Mouse (Mus musculus): ENCODE measurements at regions not wholly inside any gene's neighbourhood (a gene's known extent, or its start where the extent isn't known, plus 50 kb on each side); places are given as distances from the start of the nearest gene placed in this dataset.

DNA sequence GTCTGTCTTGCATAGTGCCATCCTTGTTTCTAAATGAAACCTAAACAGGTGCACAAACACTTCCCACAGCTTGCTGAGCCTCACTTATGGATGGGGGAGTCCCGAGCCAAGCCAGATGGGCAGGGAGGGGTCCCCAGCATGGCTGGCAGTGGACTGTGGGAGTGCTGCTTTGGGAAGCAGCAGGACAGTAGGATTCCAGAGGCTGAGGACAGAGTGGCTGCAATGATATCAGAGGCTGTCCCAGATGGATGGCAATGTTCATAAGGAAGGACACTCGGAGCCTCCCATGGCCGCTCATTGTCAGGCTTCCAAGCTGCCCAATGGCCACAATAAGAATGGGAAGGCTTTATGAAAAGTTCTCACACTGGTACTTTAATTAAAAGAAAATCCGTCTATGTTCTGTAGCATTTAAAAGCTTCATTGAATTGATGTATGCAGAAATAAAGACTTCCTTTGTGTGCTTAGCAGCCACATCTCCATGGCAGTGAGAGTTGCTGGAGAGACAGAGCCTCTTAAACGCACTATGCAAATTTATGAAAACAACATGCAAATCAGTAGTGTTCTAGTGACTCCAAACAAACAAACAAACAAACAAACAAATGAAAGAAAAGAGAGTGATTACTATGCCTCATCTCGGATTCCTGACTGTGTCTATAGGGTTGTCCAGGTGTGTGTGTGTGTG, 287.2 kb upstream of the Kif2a start:
- Histone ChIP-seq H3K4me3 (ENCODE audit: control insufficient read depth in 1 of 2, insufficient read depth in 1 of 2, low read depth in 2 of 2, low read length in 2 of 2) (no peak overlapping the region), H3K9me3 (replicated peaks; ENCODE audit: insufficient read depth, low read length) (no peaks in the 10 kb centered on the region), H3K9ac (ENCODE audit: control insufficient read depth, low read depth, low read length, poor library complexity, severe bottlenecking) (no peak overlapping the region), H3K36me3 (ENCODE audit: control insufficient read depth in 1 of 2, insufficient read depth in 2 of 2, low read length in 2 of 2) (no peaks in the 10 kb centered on the region), H3K4me1 (ENCODE audit: control insufficient read depth in 1 of 2, insufficient read depth in 2 of 2, low read length in 2 of 2) (no peaks in the 10 kb centered on the region), H3K27ac (ENCODE audit: control insufficient read depth, low read depth, low read length) (no peak overlapping the region), H3K79me2 (ENCODE audit: control insufficient read depth, insufficient read depth, low read length, poor library complexity) (no peaks in the 10 kb centered on the region), H3K27me3 (ENCODE audit: control insufficient read depth in 1 of 2, insufficient read depth in 2 of 2, low read length in 2 of 2) (peaks cover 6% of the 10 kb centered on the region in 2 experiments)
- TF ChIP-seq ZMIZ1 (IDR thresholded peaks at IDR 0.05; ENCODE audit: low read depth, low read length): no peak
- TF ChIP-seq MYC (IDR thresholded peaks at IDR 0.05; ENCODE audit: low read depth, low read length): no peak
- TF ChIP-seq POLR2AphosphoS2 (IDR thresholded peaks at IDR 0.05; ENCODE audit: low read length): no peak
- no peak for TF ChIP-seq MAX (IDR thresholded peaks at IDR 0.05; ENCODE audit: low read length)
- no peak for TF ChIP-seq EP300 (IDR thresholded peaks at IDR 0.05; ENCODE audit: low read depth in 1 of 2, low read length in 2 of 2)
- TF ChIP-seq NRF1 (IDR thresholded peaks at IDR 0.05; ENCODE audit: insufficient read depth, low read depth, low read length, poor library complexity, severe bottlenecking): no peak
- no peak for DNase-seq (ENCODE audit: low read depth, low spot score)

DNA sequence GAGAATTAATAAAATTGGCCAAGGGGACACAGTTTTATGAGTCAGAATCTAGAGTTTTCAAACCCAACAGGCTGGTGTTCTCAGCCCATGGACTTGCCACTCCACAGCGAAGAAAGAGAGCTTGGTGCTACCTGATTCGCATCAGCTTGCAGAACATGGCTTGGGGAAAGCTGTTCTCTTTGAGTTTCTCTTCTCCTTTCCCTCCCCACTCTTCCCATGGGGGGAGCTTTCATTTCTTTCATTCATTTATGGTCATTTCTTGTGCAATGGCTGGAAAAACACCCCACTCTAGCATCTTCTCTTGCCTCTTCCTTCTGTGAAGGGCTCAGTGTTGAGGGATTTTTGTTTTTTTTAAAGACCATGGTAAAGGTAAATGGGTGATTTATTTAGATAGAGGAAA, 286.5 kb upstream of the Kif2a start:
- peaks cover 3 to 5% of the 10 kb centered on the region in 2 experiments for H3K27me3 ChIP-seq (ENCODE audit: control insufficient read depth in 1 of 2, insufficient read depth in 2 of 2, low read length in 2 of 2)
- no peaks in the 10 kb centered on the region for H3K79me2 ChIP-seq (ENCODE audit: control insufficient read depth, insufficient read depth, low read length, poor library complexity)
- no peak for TF ChIP-seq GABPA (IDR thresholded peaks at IDR 0.05; ENCODE audit: low read depth, low read length)
- no peak overlapping the region for H3K27ac ChIP-seq (ENCODE audit: control insufficient read depth, low read depth, low read length)
- no peaks in the 10 kb centered on the region for H3K36me3 ChIP-seq (ENCODE audit: control insufficient read depth in 1 of 2, insufficient read depth in 2 of 2, low read length in 2 of 2)
- no peak overlapping the region for H3K9ac ChIP-seq (ENCODE audit: control insufficient read depth, low read depth, low read length, poor library complexity, severe bottlenecking)
- no peaks in the 10 kb centered on the region for H3K4me1 ChIP-seq (ENCODE audit: control insufficient read depth in 1 of 2, insufficient read depth in 2 of 2, low read length in 2 of 2)
- no peak overlapping the region for H3K4me3 ChIP-seq (ENCODE audit: control insufficient read depth in 1 of 2, insufficient read depth in 1 of 2, low read depth in 2 of 2, low read length in 2 of 2)
- no peak for DNase-seq (ENCODE audit: low read depth, low spot score)
- no peaks in the 10 kb centered on the region for H3K9me3 ChIP-seq (replicated peaks; ENCODE audit: insufficient read depth, low read length)

DNA sequence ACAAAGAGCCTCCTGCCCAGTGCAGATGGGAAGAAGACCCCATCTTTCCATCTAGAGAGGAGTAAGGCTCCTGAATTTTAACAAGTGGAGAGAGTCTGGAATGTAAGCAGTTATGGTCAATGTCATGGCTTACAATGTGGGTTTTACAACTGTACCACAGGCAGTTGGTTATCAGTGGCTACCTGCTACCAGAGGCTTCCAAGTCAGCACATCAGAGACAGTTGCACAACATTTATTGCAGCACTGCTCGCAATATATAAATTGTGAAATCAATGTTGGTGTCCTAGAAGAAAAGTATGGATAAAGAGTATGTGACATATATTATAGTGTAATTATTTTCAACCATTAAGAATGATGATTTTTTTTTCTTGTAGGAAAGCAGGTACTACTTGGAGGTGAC, 285.0 kb upstream of the Kif2a start:
- no peaks in the 10 kb centered on the region for H3K4me1 ChIP-seq (ENCODE audit: control insufficient read depth in 1 of 2, insufficient read depth in 2 of 2, low read length in 2 of 2)
- H3K27ac ChIP-seq (ENCODE audit: control insufficient read depth, low read depth, low read length): no peak overlapping the region
- H3K9ac ChIP-seq (ENCODE audit: control insufficient read depth, low read depth, low read length, poor library complexity, severe bottlenecking): no peak overlapping the region
- no peak for TF ChIP-seq GATA1 (IDR thresholded peaks at IDR 0.05; ENCODE audit: low read depth, low read length)
- no peak for TF ChIP-seq RAD21 (IDR thresholded peaks at IDR 0.05; ENCODE audit: low read depth, low read length)
- no peak for TF ChIP-seq ELF1 (IDR thresholded peaks at IDR 0.05; ENCODE audit: low read depth, low read length)
- no peak for TF ChIP-seq TCF12 (IDR thresholded peaks at IDR 0.05; ENCODE audit: low read depth, low read length)
- TF ChIP-seq POLR2A (IDR thresholded peaks at IDR 0.05; ENCODE audit: control insufficient read depth in 1 of 2, insufficient read depth in 1 of 2, low read depth in 1 of 2, low read length in 2 of 2, poor library complexity in 1 of 2): no peak
- TF ChIP-seq ZKSCAN1 (IDR thresholded peaks at IDR 0.05; ENCODE audit: low read depth, low read length): no peak
- TF ChIP-seq POLR2AphosphoS5 (IDR thresholded peaks at IDR 0.05; ENCODE audit: borderline replicate concordance, low read depth, low read length): no peak
- TF ChIP-seq HCFC1 (IDR thresholded peaks at IDR 0.05; ENCODE audit: low read depth, low read length): no peak
- no peak for TF ChIP-seq ZC3H11A (IDR thresholded peaks at IDR 0.05; ENCODE audit: low read depth, low read length)
- no peak for TF ChIP-seq TAL1 (IDR thresholded peaks at IDR 0.05; ENCODE audit: low read length)
- no peak for TF ChIP-seq CTCF (IDR thresholded peaks at IDR 0.05 in 2 of 3, conservative IDR thresholded peaks at IDR 0.05 in 1 of 3; ENCODE audit: control insufficient read depth in 1 of 3, insufficient read depth in 1 of 3, low read depth in 2 of 3, low read length in 3 of 3, poor library complexity in 1 of 3, severe bottlenecking in 1 of 3)
- TF ChIP-seq UBTF (IDR thresholded peaks at IDR 0.05; ENCODE audit: borderline replicate concordance, insufficient read depth, low read depth, low read length): no peak
- no peak for TF ChIP-seq KAT2A (conservative IDR thresholded peaks at IDR 0.05; ENCODE audit: low read depth, low read length)
- no peak for TF ChIP-seq MYB (IDR thresholded peaks at IDR 0.05; ENCODE audit: low read depth, low read length)
- peaks cover 3 to 5% of the 10 kb centered on the region in 2 experiments for H3K27me3 ChIP-seq (ENCODE audit: control insufficient read depth in 1 of 2, insufficient read depth in 2 of 2, low read length in 2 of 2)
- DNase-seq (ENCODE audit: low read depth, low spot score): no peak
- no peaks in the 10 kb centered on the region for H3K9me3 ChIP-seq (replicated peaks; ENCODE audit: insufficient read depth, low read length)
- H3K36me3 ChIP-seq (ENCODE audit: control insufficient read depth in 1 of 2, insufficient read depth in 2 of 2, low read length in 2 of 2): no peaks in the 10 kb centered on the region
- no peaks in the 10 kb centered on the region for H3K79me2 ChIP-seq (ENCODE audit: control insufficient read depth, insufficient read depth, low read length, poor library complexity)
- H3K4me3 ChIP-seq (ENCODE audit: control insufficient read depth in 1 of 2, insufficient read depth in 1 of 2, low read depth in 2 of 2, low read length in 2 of 2): no peak overlapping the region
